Mouse (Mus musculus) heart, adult 2 months (tissue): Measurements from ENCODE around the gene Defb48. TPM values are rescaled to one million over a fixed set of nuclear protein-coding genes. Genes with fewer than 3 reads are reported as not detected.

Experiments
- DNase-seq, 2 experiments: peaks; one replicate each; pipeline ENCODE4 v3.0.0; 2021
- H3K27ac ChIP-seq: fragments of 200-600 bp; 2 replicates; pipeline ENCODE4 v1.8.1; 2022
- H3K27me3 ChIP-seq: fragments of 200-500 bp; 2 replicates; pipeline ENCODE4 v1.6.1; 2012; ENCODE audit warnings: mild to moderate bottlenecking, low read length, inconsistent platforms, mixed read lengths; ENCODE audit not compliant: control insufficient read depth, insufficient read depth
- H3K36me3 ChIP-seq: fragments of 200-500 bp; 2 replicates; pipeline ENCODE4 v1.6.1; 2012; ENCODE audit warnings: low read length, inconsistent platforms; ENCODE audit not compliant: control insufficient read depth, insufficient read depth
- H3K4me1 ChIP-seq: fragments of 200-500 bp; 2 replicates; pipeline ENCODE4 v1.6.1; 2011; ENCODE audit warnings: low read length; ENCODE audit not compliant: control insufficient read depth, insufficient read depth
- H3K4me3 ChIP-seq: fragments of 200-600 bp; 2 replicates; pipeline ENCODE4 v1.8.1; 2022
- H3K79me2 ChIP-seq: fragments of 200-500 bp; replicated peaks from 2 replicates; pipeline ENCODE4 v1.6.1; 2012; ENCODE audit warnings: mild to moderate bottlenecking, inconsistent platforms, low read length, moderate library complexity, mixed read lengths; ENCODE audit not compliant: control insufficient read depth, insufficient read depth
- H3K9ac ChIP-seq: fragments of 200-500 bp; 2 replicates; pipeline ENCODE4 v1.6.1; 2012; ENCODE audit warnings: low read depth, mild to moderate bottlenecking, control low read depth, inconsistent platforms, low read length, mixed read lengths
- CTCF ChIP-seq: fragments of 200-600 bp; IDR thresholded peaks from 2 replicates; pipeline ENCODE4 v1.8.1; 2022; ENCODE audit warnings: antibody characterized with exemption, mild to moderate bottlenecking, moderate library complexity
- EP300 ChIP-seq: fragments of 200-500 bp; IDR thresholded peaks from 2 replicates; pipeline ENCODE4 v1.6.1; 2011; ENCODE audit warnings: low read depth, low read length, control low read depth; ENCODE audit not compliant: insufficient read depth
- POLR2A ChIP-seq: fragments of 200-500 bp; IDR thresholded peaks from 2 replicates; pipeline ENCODE4 v1.6.1; 2011; ENCODE audit warnings: mild to moderate bottlenecking, low read depth, low read length, control low read depth; ENCODE audit not compliant: insufficient read depth
- WGBS: fragments of 180-500 bp; shearing (Covaris S2); methylation state at CpG from one replicate; pipeline ENCODE4 v1.1.7; 2018; 5-methylcytosine and 5-hydroxymethylcytosine counted together
- intact Hi-C: fragments of 180-260 bp; cut with DNase I; formaldehyde crosslinking; loops from one replicate; pipeline ENCODE4 v1.15.1; 2025
- polyA plus RNA-seq: library from polyadenylated mRNA; depleted of rRNA; stranded (reverse); fragments of >200 nt; gene quantifications from 2 replicates; pipeline ENCODE4 v1.2.3, GENCODE M21; 2012
- total RNA-seq, 2 experiments: library from RNA; stranded (reverse); gene quantifications; 2 replicates each; pipeline ENCODE4 v1.2.3; 2021

Gene Defb48
- total and polyA plus RNA-seq, 3 experiments: not detected

GRCm38 (mm10) chr14:62998977-62999376 is 14.7 kb upstream of the Defb48 start:
- no peak overlapping the region for H3K9ac ChIP-seq

GRCm38 (mm10) chr14:62997777-62998176 is 13.5 kb upstream of the Defb48 start, which contains the start of gene Defb47:
Defb47 (plus strand) TSS chr14:62998077.
- H3K4me1 ChIP-seq: no peaks in the 10 kb centered on the region
- no peak within 1 kb of the TSS for H3K27ac ChIP-seq
- TF ChIP-seq CTCF (no peak), EP300 (no peak), POLR2A (no peak)
- WGBS: 74% methylated on average over 8 of the region's 8 CpGs
- no peak within 1 kb of the TSS for H3K9ac ChIP-seq
- DNase-seq: no peak
- H3K79me2 ChIP-seq: no peaks in the 10 kb centered on the region
- H3K36me3 ChIP-seq: no peaks in the 10 kb centered on the region
- H3K27me3 ChIP-seq: no peaks in the 10 kb centered on the region
- H3K4me3 ChIP-seq: no peak within 1 kb of the TSS
- intact Hi-C loops: no loop called here

More at GRCm38 (mm10) chr14:62998977-62999376, 14.7 kb upstream of the Defb48 start:
- Histone ChIP-seq H3K27me3 (no peaks in the 10 kb centered on the region), H3K4me1 (no peaks in the 10 kb centered on the region), H3K79me2 (no peaks in the 10 kb centered on the region), H3K4me3 (no peak overlapping the region), H3K36me3 (no peaks in the 10 kb centered on the region), H3K27ac (no peak overlapping the region)
- intact Hi-C loops: no loop called here
- WGBS: 79% methylated on average over 4 of the region's 4 CpGs
- TF ChIP-seq POLR2A: no peak
- no peak for TF ChIP-seq CTCF
- TF ChIP-seq EP300: no peak
- DNase-seq: no peak

GRCm38 (mm10) chr14:62991849-62992510 is 7.7 kb upstream of the Defb48 start:
- no peak for TF ChIP-seq CTCF
- no peak for TF ChIP-seq POLR2A
- TF ChIP-seq EP300: no peak
- Histone ChIP-seq H3K27me3 (no peaks in the 10 kb centered on the region), H3K9ac (no peak overlapping the region), H3K4me3 (no peak overlapping the region), H3K27ac (no peak overlapping the region), H3K36me3 (no peaks in the 10 kb centered on the region), H3K79me2 (no peaks in the 10 kb centered on the region), H3K4me1 (no peaks in the 10 kb centered on the region)
- no peak for DNase-seq
- intact Hi-C loops: no loop called here
- WGBS: 64% methylated on average over 7 of the region's 7 CpGs

- TF ChIP-seq CTCF (no peak), POLR2A (no peak), EP300 (no peak)
- Histone ChIP-seq H3K27me3 (no peaks in the 10 kb centered on the region), H3K4me3 (no peak overlapping the region), H3K79me2 (no peaks in the 10 kb centered on the region), H3K4me1 (no peaks in the 10 kb centered on the region), H3K9ac (no peak overlapping the region), H3K27ac (no peak overlapping the region), H3K36me3 (no peaks in the 10 kb centered on the region)
- WGBS: 46% methylated on average over 3 of the region's 3 CpGs
- no peak for DNase-seq
- intact Hi-C loops: no loop called here
Observed at GRCm38 (mm10) chr14:62991271-62991670, 7.0 kb upstream of the Defb48 start.

GRCm38 (mm10) chr14:62979815-62980214 is 4.5 kb downstream of the Defb48 start:
- TF ChIP-seq EP300: no peak
- no peak for TF ChIP-seq CTCF
- TF ChIP-seq POLR2A: no peak
- Histone ChIP-seq H3K36me3 (no peaks in the 10 kb centered on the region), H3K27ac (no peak overlapping the region), H3K4me1 (no peaks in the 10 kb centered on the region), H3K9ac (no peak overlapping the region), H3K27me3 (no peaks in the 10 kb centered on the region), H3K79me2 (no peaks in the 10 kb centered on the region), H3K4me3 (no peak overlapping the region)
- DNase-seq: no peak
- 53% methylated on average over 1 of the region's 1 CpGs for WGBS
- intact Hi-C loops: loop anchor here (1.0 to 5.0 kb wide), 2 partner anchors 38 to 343 kb away; no protein-coding TSS in a partner anchor

GRCm38 (mm10) chr14:62975046-62975445 is 9.3 kb downstream of the Defb48 start:
- Histone ChIP-seq H3K36me3 (no peaks in the 10 kb centered on the region), H3K4me1 (no peaks in the 10 kb centered on the region), H3K4me3 (no peak overlapping the region), H3K27ac (no peak overlapping the region), H3K79me2 (no peaks in the 10 kb centered on the region), H3K9ac (no peak overlapping the region), H3K27me3 (no peaks in the 10 kb centered on the region)
- peak; percentile 90 for TF ChIP-seq CTCF
- TF ChIP-seq EP300: no peak
- DNase-seq: peak; percentile 53 to 80
- intact Hi-C loops: loop anchor here (1.0 to 5.0 kb wide), 3 partner anchors 260 to 483 kb away; no protein-coding TSS in a partner anchor
- WGBS: 21% methylated on average over 5 of the region's 5 CpGs
